Mouse (Mus musculus) ES-E14 (cell line): ENCODE results near the gene Dpyd. TPM values are rescaled to one million over a fixed set of nuclear protein-coding genes. Genes with fewer than 3 reads are reported as not detected.

Experiments
- DNase-seq: peaks from one replicate; pipeline ENCODE4 v3.0.0-alpha.2; 2013; ENCODE audit warnings: low read depth, low spot score
- H3K27ac ChIP-seq: 2 replicates; pipeline ENCODE4 v1.5.1; 2012; ENCODE audit warnings: low read depth, mild to moderate bottlenecking, low read length, moderate library complexity, mixed read lengths; ENCODE audit not compliant: poor library complexity, insufficient read depth, severe bottlenecking
- H3K36me3 ChIP-seq: 2 replicates; pipeline ENCODE4 v1.6.1; 2012; ENCODE audit warnings: mild to moderate bottlenecking, low read length, moderate library complexity, mixed read lengths; ENCODE audit not compliant: control insufficient read depth, poor library complexity, insufficient read depth, severe bottlenecking
- H3K4me1 ChIP-seq, 2 experiments: fragments of 150-350 bp in 1 of 2; sonication (generic) in 1 of 2; 2 replicates each; pipeline ENCODE4 v1.6.1; 2012; ENCODE audit warnings: low read length in 2 of 2, mild to moderate bottlenecking in 1 of 2, mixed read lengths in 1 of 2; ENCODE audit not compliant: control insufficient read depth in 2 of 2, insufficient read depth in 2 of 2, poor library complexity in 1 of 2
- H3K4me3 ChIP-seq, 2 experiments: fragments of 150-350 bp in 1 of 2; sonication (generic) in 1 of 2; 2 replicates each; pipeline ENCODE4 v1.5.1; 2012; ENCODE audit warnings: low read length in 2 of 2, low read depth in 1 of 2, mild to moderate bottlenecking in 1 of 2, mixed read lengths in 1 of 2; ENCODE audit not compliant: insufficient read depth in 1 of 2, poor library complexity in 1 of 2, severe bottlenecking in 1 of 2
- H3K9ac ChIP-seq: 2 replicates; pipeline ENCODE4 v1.6.1; 2012; ENCODE audit warnings: low read depth, mild to moderate bottlenecking, low read length, mixed read lengths; ENCODE audit not compliant: poor library complexity, insufficient read depth, severe bottlenecking
- H3K9me3 ChIP-seq: fragments of 150-350 bp; sonication (generic); 2 replicates; pipeline ENCODE4 v1.6.1; 2012; ENCODE audit warnings: low read depth, mild to moderate bottlenecking, low read length; ENCODE audit not compliant: control insufficient read depth, insufficient read depth
- CHD2 ChIP-seq: IDR thresholded peaks from 2 replicates; pipeline ENCODE4 v1.6.1; 2014; ENCODE audit warnings: mild to moderate bottlenecking, low read depth, low read length, inconsistent platforms
- HCFC1 ChIP-seq: IDR thresholded peaks from 2 replicates; pipeline ENCODE4 v1.6.1; 2012; ENCODE audit warnings: low read length, inconsistent platforms, borderline replicate concordance; ENCODE audit not compliant: insufficient read depth
- MAFK ChIP-seq: IDR thresholded peaks from 2 replicates; pipeline ENCODE4 v1.6.1; 2014; ENCODE audit warnings: mild to moderate bottlenecking, low read depth, low read length, inconsistent platforms; ENCODE audit not compliant: insufficient read depth
- ZC3H11A ChIP-seq: IDR thresholded peaks from 2 replicates; pipeline ENCODE4 v1.6.1; 2012; ENCODE audit warnings: low read depth, mild to moderate bottlenecking, inconsistent platforms, low read length, borderline replicate concordance
- ZNF384 ChIP-seq: IDR thresholded peaks from 2 replicates; pipeline ENCODE4 v1.6.1; 2012; ENCODE audit warnings: low read depth, low read length, inconsistent platforms
- in situ Hi-C, 2 experiments: fragments of 600-800 bp; cut with MboI; formaldehyde crosslinking; loops; one replicate each; pipeline ENCODE4 v1.15.1; 2025; ENCODE audit warnings: low sequenced_read_pairs in 2 of 2, inconsistent platforms in 1 of 2; ENCODE audit not compliant: unreplicated experiment in 2 of 2
- total RNA-seq: library from RNA; depleted of rRNA; stranded (reverse); fragments of 300-350 nt; gene quantifications from 2 replicates; pipeline ENCODE4 v1.2.3, GENCODE M21; 2012

The Dpyd gene
- total RNA-seq, 1 experiment = 0.13 TPM

- no peaks in the 10 kb centered on the region for H3K4me1 ChIP-seq
- DNase-seq = no peak
- H3K9ac ChIP-seq = no peak overlapping the region
- no peak overlapping the region for H3K4me3 ChIP-seq
- in situ Hi-C loops = no loop called here
- H3K9me3 ChIP-seq = no peaks in the 10 kb centered on the region
- TF ChIP-seq CHD2 (no peak), ZNF384 (no peak), ZC3H11A (no peak), MAFK (no peak), HCFC1 (no peak)
- H3K27ac ChIP-seq = no peak overlapping the region
- no peaks in the 10 kb centered on the region for H3K36me3 ChIP-seq
Observed at GRCm38 (mm10) chr3:118663987-118664692, 102.2 kb downstream of the Dpyd start.

- TF ChIP-seq MAFK = no peak
- Histone ChIP-seq H3K4me3 (no peak overlapping the region), H3K9me3 (no peaks in the 10 kb centered on the region), H3K27ac (no peak overlapping the region), H3K4me1 (no peaks in the 10 kb centered on the region), H3K9ac (no peak overlapping the region), H3K36me3 (no peaks in the 10 kb centered on the region)
- DNase-seq = no peak
- in situ Hi-C loops = no loop called here
Observed at GRCm38 (mm10) chr3:118674121-118674745, 112.3 kb downstream of the Dpyd start.

GRCm38 (mm10) chr3:118675441-118675840 lies 113.5 kb downstream of the Dpyd start:
- in situ Hi-C loops = no loop called here
- Histone ChIP-seq H3K9me3 (no peaks in the 10 kb centered on the region), H3K4me1 (no peaks in the 10 kb centered on the region), H3K4me3 (no peak overlapping the region), H3K27ac (no peak overlapping the region), H3K9ac (no peak overlapping the region), H3K36me3 (no peaks in the 10 kb centered on the region)
- TF ChIP-seq ZNF384 = no peak
- no peak for TF ChIP-seq CHD2
- no peak for TF ChIP-seq MAFK
- TF ChIP-seq ZC3H11A = no peak
- TF ChIP-seq HCFC1 = no peak
- DNase-seq = no peak

- in situ Hi-C loops = no loop called here
- Histone ChIP-seq H3K4me1 (no peaks in the 10 kb centered on the region), H3K27ac (no peak overlapping the region), H3K4me3 (no peak overlapping the region), H3K9me3 (no peaks in the 10 kb centered on the region), H3K9ac (no peak overlapping the region), H3K36me3 (no peaks in the 10 kb centered on the region)
- no peak for DNase-seq
- TF ChIP-seq ZC3H11A (no peak), HCFC1 (no peak), ZNF384 (no peak), CHD2 (no peak), MAFK (no peak)
Observed at GRCm38 (mm10) chr3:118676052-118676777, 114.3 kb downstream of the Dpyd start.
